In genomic region chr2:156199944-156200343, GRCm38 (mm10) we compare ENCODE assay signal across 11 mouse cellular contexts. TPM values are rescaled to one million over a fixed set of nuclear protein-coding genes. Genes with fewer than 3 reads are reported as not detected.
DNase-seq lines count a peak whose midpoint lies in the region; ATAC-seq and TF ChIP-seq lines count a peak whose summit lies in the region.
"Had no signal": no experiment of that assay in that cellular context is flagged by ENCODE, and none has a peak within 500 bp of the region (broad histone marks: within the 10 kb centered on the region; RNA-seq: fewer than 3 reads in every experiment).

No protein-coding gene starts in this region.

- H3K9me3 ChIP-seq in midbrain, embryonic 14.5 days (ENCODE audit: control insufficient read depth, low read length), result no peaks in the 10 kb centered on the region
- H3K9me3 ChIP-seq in midbrain, postnatal 0 days (ENCODE audit: low read length), result no peaks in the 10 kb centered on the region
- no peaks in the 10 kb centered on the region for H3K9me3 ChIP-seq in limb, embryonic 14.5 days (ENCODE audit: control insufficient read depth, low read length)

- H3K27me3 ChIP-seq in midbrain, embryonic 14.5 days (ENCODE audit: control insufficient read depth, insufficient read depth, low read length), result no peaks in the 10 kb centered on the region
- H3K27me3 ChIP-seq in midbrain, postnatal 0 days (ENCODE audit: insufficient read depth, low read length), result no peaks in the 10 kb centered on the region
- no peaks in the 10 kb centered on the region for H3K27me3 ChIP-seq in limb, embryonic 14.5 days (ENCODE audit: control insufficient read depth, insufficient read depth, low read length)

- intact Hi-C loops in gastrocnemius, adult 2 months (cut with DNase I), result loop anchor here (5.0 kb wide), 1 partner anchor 42 kb away; no protein-coding TSS in a partner anchor
- intact Hi-C loops in gastrocnemius, postnatal 14 days (cut with DNase I; ENCODE audit: low total_unique reads), result no loop called here

- H3K9ac ChIP-seq in midbrain, embryonic 14.5 days (replicated peaks; ENCODE audit: low read length), result no peak overlapping the region
- H3K9ac ChIP-seq in midbrain, postnatal 0 days (replicated peaks; ENCODE audit: low read length, poor library complexity, severe bottlenecking), result no peak overlapping the region
- H3K9ac ChIP-seq in limb, embryonic 14.5 days (ENCODE audit: low read depth, low read length, severe bottlenecking), result no peak overlapping the region

- peaks cover 10% of the 10 kb centered on the region for H3K4me1 ChIP-seq in midbrain, embryonic 14.5 days (ENCODE audit: control insufficient read depth, insufficient read depth, low read length)
- peaks cover 7% of the 10 kb centered on the region; the same call in 1 of the 2 replicates for H3K4me1 ChIP-seq in midbrain, postnatal 0 days (ENCODE audit: insufficient read depth, low read length)
- H3K4me1 ChIP-seq in limb, embryonic 14.5 days (ENCODE audit: control insufficient read depth, insufficient read depth, low read length), result peaks cover 36% of the 10 kb centered on the region

- ATAC-seq in midbrain, embryonic 14.5 days (ENCODE audit: low FRiP score, low TSS enrichment), result no peak
- ATAC-seq in midbrain, postnatal 0 days (ENCODE audit: low FRiP score), result no peak
- no peak for ATAC-seq in limb, embryonic 14.5 days (ENCODE audit: low FRiP score, low read depth)
- ATAC-seq: forebrain, embryonic 16.5 days had no signal

- no peak overlapping the region for H3K4me3 ChIP-seq in gastrocnemius, adult 2 months
- no peak overlapping the region for H3K4me3 ChIP-seq in midbrain, embryonic 14.5 days (replicated peaks; ENCODE audit: low read depth, low read length)
- no peak overlapping the region for H3K4me3 ChIP-seq in midbrain, postnatal 0 days (ENCODE audit: low read depth, low read length)
- H3K4me3 ChIP-seq in limb, embryonic 14.5 days (replicated peaks; ENCODE audit: low read length), result no peak overlapping the region

- WGBS in midbrain, embryonic 14.5 days, result 54% methylated on average over 3 of the region's 3 CpGs
- 42% methylated on average over 3 of the region's 3 CpGs for WGBS in midbrain, postnatal 0 days
- WGBS in limb, embryonic 14.5 days, result 18% methylated on average over 3 of the region's 3 CpGs

- peaks cover 8% of the 10 kb centered on the region; the same call in 1 of the 2 replicates for H3K36me3 ChIP-seq in midbrain, embryonic 14.5 days (ENCODE audit: control insufficient read depth, insufficient read depth, low read length)
- H3K36me3 ChIP-seq in midbrain, postnatal 0 days (ENCODE audit: insufficient read depth, low read length), result no peaks in the 10 kb centered on the region
- peaks cover 12% of the 10 kb centered on the region; the same call in 1 of the 2 replicates for H3K36me3 ChIP-seq in limb, embryonic 14.5 days (ENCODE audit: control insufficient read depth, insufficient read depth, low read length)

- DNase-seq in gastrocnemius, adult 2 months, result no peak
- DNase-seq in gastrocnemius, postnatal 14 days, result no peak
- peak; percentile 45 for DNase-seq in midbrain, embryonic 14.5 days
- no peak for DNase-seq in midbrain, postnatal 0 days (ENCODE audit: low spot score)
- DNase-seq in brain, adult 2 months (ENCODE audit: low read depth, low spot score), result peak; percentile 48
- no peak for DNase-seq in limb, embryonic 14.5 days (ENCODE audit: low spot score)
- no peak for DNase-seq in layer of hippocampus, postnatal 14 days (ENCODE audit: low spot score in 2 of 2)
- no peak for DNase-seq in gastrocnemius, adult 18-20 months (ENCODE audit: low spot score)
- DNase-seq: heart, postnatal 36 days; thymus, postnatal 25 days had no signal

- no peak overlapping the region for H3K4me2 ChIP-seq in midbrain, embryonic 14.5 days (ENCODE audit: low read length)
- no peak overlapping the region for H3K4me2 ChIP-seq in midbrain, postnatal 0 days (ENCODE audit: low read depth, low read length, poor library complexity, severe bottlenecking)
- H3K4me2 ChIP-seq in limb, embryonic 14.5 days (replicated peaks; ENCODE audit: low read depth, low read length, severe bottlenecking), result peak overlapping the region; percentile 10; the same call in 1 of the 2 replicates

- no peak for TF ChIP-seq POLR2A in limb, embryonic 14.5 days (IDR thresholded peaks at IDR 0.05; ENCODE audit: borderline replicate concordance, extremely low read depth, insufficient read depth, insufficient read length)

- H3K27ac ChIP-seq in gastrocnemius, adult 2 months, result peak overlapping the region; percentile 56
- H3K27ac ChIP-seq in midbrain, embryonic 14.5 days (replicated peaks; ENCODE audit: low read depth, low read length), result no peak overlapping the region
- no peak overlapping the region for H3K27ac ChIP-seq in midbrain, postnatal 0 days (ENCODE audit: low read depth, low read length)
- no peak overlapping the region for H3K27ac ChIP-seq in limb, embryonic 14.5 days (replicated peaks; ENCODE audit: low read depth, low read length)

- no peak for TF ChIP-seq CTCF in gastrocnemius, adult 2 months (IDR thresholded peaks at IDR 0.05)
- TF ChIP-seq CTCF in midbrain, postnatal 0 days (IDR thresholded peaks at IDR 0.05), result no peak

RNA-seq across cellular contexts. Expression of gene Phf20, which starts 3.7 kb away (rescaled TPM):
- 10 to 100 TPM; 30.8 to 31.4 TPM for total RNA-seq in gastrocnemius, adult 2 months (2021)
- total RNA-seq in gastrocnemius, postnatal 14 days (2021), result 10 to 100 TPM; 17.1 to 22.1 TPM
- polyA plus RNA-seq in midbrain, embryonic 14.5 days (2014; fragmentation: Nextera tagmentation; extraction: Ambion mirVana), result 110 and 120 TPM in 2 replicates
- 27.6 and 37.4 TPM in 2 replicates for total RNA-seq in midbrain, postnatal 0 days (2014; rRNA removed)
- 108 and 116 TPM in 2 replicates for polyA plus RNA-seq in midbrain, postnatal 0 days (2015; fragmentation: Nextera tagmentation; extraction: Ambion mirVana)
- 19.5 and 23.0 TPM in 2 replicates for polyA plus RNA-seq in limb, embryonic 14.5 days (2012; rRNA removed)
- polyA plus RNA-seq in limb, embryonic 14.5 days (2014; fragmentation: Nextera tagmentation; extraction: Ambion mirVana), result 69.0 and 83.9 TPM in 2 replicates
- total RNA-seq in layer of hippocampus, postnatal 14 days (2021), result 10 to 100 TPM; 76.5 to 77.4 TPM
- 10 to 100 TPM; 30.0 to 32.8 TPM for total RNA-seq in gastrocnemius, adult 18-20 months (2021)

RNA-seq across cellular contexts. Expression of gene Rbm39, which starts 19.9 kb away (rescaled TPM):
- total RNA-seq in gastrocnemius, adult 2 months (2021), result 100 to 1,000 TPM; 119 TPM
- 100 to 1,000 TPM in 1 of 2 experiments, 10 to 100 TPM in 1; 99.7 to 123 TPM for total RNA-seq in gastrocnemius, postnatal 14 days (2021)
- 484 and 514 TPM in 2 replicates for polyA plus RNA-seq in midbrain, embryonic 14.5 days (2014; fragmentation: Nextera tagmentation; extraction: Ambion mirVana)
- 234 and 372 TPM in 2 replicates for total RNA-seq in midbrain, postnatal 0 days (2014; rRNA removed)
- polyA plus RNA-seq in midbrain, postnatal 0 days (2015; fragmentation: Nextera tagmentation; extraction: Ambion mirVana), result 387 and 466 TPM in 2 replicates
- 251 and 297 TPM in 2 replicates for polyA plus RNA-seq in limb, embryonic 14.5 days (2012; rRNA removed)
- 728 and 775 TPM in 2 replicates for polyA plus RNA-seq in limb, embryonic 14.5 days (2014; fragmentation: Nextera tagmentation; extraction: Ambion mirVana)
- total RNA-seq in layer of hippocampus, postnatal 14 days (2021), result 100 to 1,000 TPM; 293 to 339 TPM
- total RNA-seq in gastrocnemius, adult 18-20 months (2021), result 100 to 1,000 TPM in 1 of 2 experiments, 10 to 100 TPM in 1; 89.8 to 104 TPM

RNA-seq across cellular contexts. Expression of gene Nfs1, which starts 56.0 kb away (rescaled TPM):
- total RNA-seq in gastrocnemius, adult 2 months (2021), result 10 to 100 TPM; 75.3 to 83.5 TPM
- 10 to 100 TPM; 53.6 to 65.4 TPM for total RNA-seq in gastrocnemius, postnatal 14 days (2021)
- 29.7 and 30.8 TPM in 2 replicates for polyA plus RNA-seq in midbrain, embryonic 14.5 days (2014; fragmentation: Nextera tagmentation; extraction: Ambion mirVana)
- 34.5 and 40.3 TPM in 2 replicates for total RNA-seq in midbrain, postnatal 0 days (2014; rRNA removed)
- 34.9 and 38.5 TPM in 2 replicates for polyA plus RNA-seq in midbrain, postnatal 0 days (2015; fragmentation: Nextera tagmentation; extraction: Ambion mirVana)
- 36.6 and 36.8 TPM in 2 replicates for polyA plus RNA-seq in limb, embryonic 14.5 days (2012; rRNA removed)
- 36.6 and 39.0 TPM in 2 replicates for polyA plus RNA-seq in limb, embryonic 14.5 days (2014; fragmentation: Nextera tagmentation; extraction: Ambion mirVana)
- 10 to 100 TPM; 42.0 to 44.1 TPM for total RNA-seq in layer of hippocampus, postnatal 14 days (2021)
- 10 to 100 TPM; 75.7 to 77.7 TPM for total RNA-seq in gastrocnemius, adult 18-20 months (2021)

RNA-seq across cellular contexts. Expression of gene Romo1, which starts 56.1 kb away (rescaled TPM):
- 100 to 1,000 TPM; 187 to 259 TPM for total RNA-seq in gastrocnemius, adult 2 months (2021)
- 100 to 1,000 TPM; 216 to 217 TPM for total RNA-seq in gastrocnemius, postnatal 14 days (2021)
- polyA plus RNA-seq in midbrain, embryonic 14.5 days (2014; fragmentation: Nextera tagmentation; extraction: Ambion mirVana), result 413 and 563 TPM in 2 replicates
- 89.4 and 107 TPM in 2 replicates for total RNA-seq in midbrain, postnatal 0 days (2014; rRNA removed)
- polyA plus RNA-seq in midbrain, postnatal 0 days (2015; fragmentation: Nextera tagmentation; extraction: Ambion mirVana), result 521 and 552 TPM in 2 replicates
- 312 and 331 TPM in 2 replicates for polyA plus RNA-seq in limb, embryonic 14.5 days (2012; rRNA removed)
- 406 and 435 TPM in 2 replicates for polyA plus RNA-seq in limb, embryonic 14.5 days (2014; fragmentation: Nextera tagmentation; extraction: Ambion mirVana)
- 100 to 1,000 TPM; 210 to 215 TPM for total RNA-seq in layer of hippocampus, postnatal 14 days (2021)
- total RNA-seq in gastrocnemius, adult 18-20 months (2021), result 100 to 1,000 TPM; 246 to 250 TPM

Comparison
In these comparisons a context has a peak if more than half of its experiments do, and no peak if none do; other contexts are left out.
1. DNase-seq: peak in midbrain, embryonic 14.5 days (single experiment) and brain, adult 2 months (single experiment); none in gastrocnemius, adult 2 months (single experiment), gastrocnemius, postnatal 14 days (single experiment), midbrain, postnatal 0 days (single experiment), limb, embryonic 14.5 days (single experiment), layer of hippocampus, postnatal 14 days (0 of 2) and gastrocnemius, adult 18-20 months (single experiment).